Mouse (Mus musculus): ENCODE data around the gene Fam155a. TPM values are rescaled to one million over a fixed set of nuclear protein-coding genes. Genes with fewer than 3 reads are reported as not detected.

The Fam155a gene
- polyA plus RNA-seq, 2 experiments = 0.04 to 0.10 TPM

GRCm38 (mm10) chr8:9174865-9175565 is 595.9 kb downstream of the Fam155a start:
- ATAC-seq (ENCODE audit: insufficient read depth) (no peak), DNase-seq (ENCODE audit: low read depth in 3 of 3, low spot score in 3 of 3) (peak in 1 of 3 experiments; percentile 13)
- TF ChIP-seq CTCF (IDR thresholded peaks at IDR 0.05; ENCODE audit: low read depth) = peak; percentile 53
- TF ChIP-seq EP300 (IDR thresholded peaks at IDR 0.05; ENCODE audit: low read depth) = no peak
- Histone ChIP-seq H3K4me2 (ENCODE audit: low read depth) (no peak overlapping the region), H3K4me3 (ENCODE audit: insufficient read depth in 1 of 2, low read depth in 2 of 2, low read length in 2 of 2) (no peak overlapping the region), H3K36me3 (replicated peaks; ENCODE audit: control insufficient read depth, insufficient read depth, low read depth) (no peaks in the 10 kb centered on the region), H3K9me3 (ENCODE audit: control insufficient read depth, low read length) (no peaks in the 10 kb centered on the region), H3K27ac (no peak overlapping the region), H3K27me3 (ENCODE audit: control insufficient read depth, insufficient read depth, low read length) (no peaks in the 10 kb centered on the region), H3K9ac (replicated peaks) (no peak overlapping the region), H3K4me1 (replicated peaks; ENCODE audit: control insufficient read depth in 2 of 2, insufficient read depth in 2 of 2, low read length in 1 of 2) (no peaks in the 10 kb centered on the region)
- WGBS (ENCODE audit: insufficient replicate concordance) = 24% methylated on average over 9 of the region's 9 CpGs

DNA sequence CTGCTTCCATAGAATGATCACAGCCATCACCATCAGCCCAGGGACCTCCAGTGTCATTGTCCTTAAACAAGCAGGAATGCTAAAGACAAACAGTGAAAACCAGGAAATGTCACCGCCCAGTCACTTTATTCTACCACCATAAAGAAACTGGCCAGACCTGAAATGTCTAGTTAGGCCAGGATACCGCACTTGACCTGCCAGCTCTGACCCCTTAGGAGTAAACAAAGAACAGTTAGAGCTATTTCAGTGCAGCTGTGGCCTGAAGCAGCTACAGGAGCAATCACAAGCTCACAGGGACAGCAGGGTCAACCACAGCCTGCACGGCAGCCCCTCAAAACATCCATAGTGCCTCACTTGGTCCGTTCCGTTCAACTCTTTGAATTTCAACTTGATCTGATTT is 599.1 kb downstream of the Fam155a start:
- TF ChIP-seq CTCF (IDR thresholded peaks at IDR 0.05; ENCODE audit: low read depth) = no peak
- TF ChIP-seq EP300 (IDR thresholded peaks at IDR 0.05; ENCODE audit: low read depth) = no peak
- H3K4me3 ChIP-seq (ENCODE audit: insufficient read depth in 1 of 2, low read depth in 2 of 2, low read length in 2 of 2) = no peak overlapping the region
- H3K9me3 ChIP-seq (ENCODE audit: control insufficient read depth, low read length) = no peaks in the 10 kb centered on the region
- H3K27me3 ChIP-seq (ENCODE audit: control insufficient read depth, insufficient read depth, low read length) = no peaks in the 10 kb centered on the region
- no peaks in the 10 kb centered on the region for H3K36me3 ChIP-seq (replicated peaks; ENCODE audit: control insufficient read depth, insufficient read depth, low read depth)
- DNase-seq (ENCODE audit: low read depth in 3 of 3, low spot score in 3 of 3) (no peak), ATAC-seq (ENCODE audit: insufficient read depth) (no peak)
- H3K4me1 ChIP-seq (replicated peaks; ENCODE audit: control insufficient read depth in 2 of 2, insufficient read depth in 2 of 2, low read length in 1 of 2) = no peaks in the 10 kb centered on the region
- WGBS (ENCODE audit: insufficient replicate concordance) = 57% methylated on average over 5 of the region's 5 CpGs
- H3K9ac ChIP-seq (replicated peaks) = no peak overlapping the region
- no peak overlapping the region for H3K4me2 ChIP-seq (ENCODE audit: low read depth)
- no peak overlapping the region for H3K27ac ChIP-seq

- no peak for ATAC-seq (ENCODE audit: insufficient read depth)
- 57% methylated on average over 10 of the region's 10 CpGs for WGBS (ENCODE audit: insufficient replicate concordance)
- H3K4me2 ChIP-seq (ENCODE audit: low read depth) = no peak overlapping the region
- H3K36me3 ChIP-seq (replicated peaks; ENCODE audit: control insufficient read depth, insufficient read depth, low read depth) = no peaks in the 10 kb centered on the region
- TF ChIP-seq CTCF (IDR thresholded peaks at IDR 0.05; ENCODE audit: low read depth) (no peak), EP300 (IDR thresholded peaks at IDR 0.05; ENCODE audit: low read depth) (no peak)
- no peak overlapping the region for H3K4me3 ChIP-seq (ENCODE audit: insufficient read depth in 1 of 2, low read depth in 2 of 2, low read length in 2 of 2)
- H3K4me1 ChIP-seq (replicated peaks; ENCODE audit: control insufficient read depth in 2 of 2, insufficient read depth in 2 of 2, low read length in 1 of 2) = no peaks in the 10 kb centered on the region
- DNase-seq (ENCODE audit: low read depth in 3 of 3, low spot score in 3 of 3) = no peak
- H3K27me3 ChIP-seq (ENCODE audit: control insufficient read depth, insufficient read depth, low read length) = no peaks in the 10 kb centered on the region
- H3K9me3 ChIP-seq (ENCODE audit: control insufficient read depth, low read length) = no peaks in the 10 kb centered on the region
- no peak overlapping the region for H3K27ac ChIP-seq
- no peak overlapping the region for H3K9ac ChIP-seq (replicated peaks)
Measured at GRCm38 (mm10) chr8:9167995-9168394, 603.0 kb downstream of the Fam155a start.

DNA sequence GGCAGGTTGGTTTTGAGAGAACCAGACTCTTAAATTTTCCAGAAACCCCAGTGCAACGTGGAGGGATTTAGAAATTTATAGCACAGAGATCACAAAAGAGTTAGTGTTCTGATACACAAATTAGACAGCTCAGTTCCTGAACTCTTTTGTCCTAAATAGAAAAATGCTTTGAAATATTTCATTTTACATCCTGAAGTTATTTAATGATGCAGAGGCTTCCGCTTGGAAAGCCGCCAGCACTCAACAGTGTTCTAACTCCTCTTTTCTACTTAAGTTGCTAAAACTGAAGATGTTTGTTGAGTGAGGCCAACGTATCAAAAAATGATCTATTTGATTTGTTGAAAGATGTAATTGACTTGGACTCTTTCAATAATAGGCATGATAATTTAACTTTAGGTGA is 609.4 kb downstream of the Fam155a start:
- peaks cover 0 to 6% of the 10 kb centered on the region in 2 experiments; a peak in 2 of 4 replicates for H3K4me1 ChIP-seq (replicated peaks; ENCODE audit: control insufficient read depth in 2 of 2, insufficient read depth in 2 of 2, low read length in 1 of 2)
- H3K9me3 ChIP-seq (ENCODE audit: control insufficient read depth, low read length) = no peaks in the 10 kb centered on the region
- ATAC-seq (ENCODE audit: insufficient read depth) (no peak), DNase-seq (ENCODE audit: low read depth in 3 of 3, low spot score in 3 of 3) (no peak)
- no peaks in the 10 kb centered on the region for H3K27me3 ChIP-seq (ENCODE audit: control insufficient read depth, insufficient read depth, low read length)
- no peak overlapping the region for H3K27ac ChIP-seq
- WGBS (ENCODE audit: insufficient replicate concordance) = 64% methylated on average over 4 of the region's 4 CpGs
- H3K4me3 ChIP-seq (ENCODE audit: insufficient read depth in 1 of 2, low read depth in 2 of 2, low read length in 2 of 2) = no peak overlapping the region
- H3K4me2 ChIP-seq (ENCODE audit: low read depth) = no peak overlapping the region
- H3K36me3 ChIP-seq (replicated peaks; ENCODE audit: control insufficient read depth, insufficient read depth, low read depth) = no peaks in the 10 kb centered on the region
- TF ChIP-seq CTCF (IDR thresholded peaks at IDR 0.05; ENCODE audit: low read depth) (no peak), EP300 (IDR thresholded peaks at IDR 0.05; ENCODE audit: low read depth) (no peak)
- no peak overlapping the region for H3K9ac ChIP-seq (replicated peaks)

DNA sequence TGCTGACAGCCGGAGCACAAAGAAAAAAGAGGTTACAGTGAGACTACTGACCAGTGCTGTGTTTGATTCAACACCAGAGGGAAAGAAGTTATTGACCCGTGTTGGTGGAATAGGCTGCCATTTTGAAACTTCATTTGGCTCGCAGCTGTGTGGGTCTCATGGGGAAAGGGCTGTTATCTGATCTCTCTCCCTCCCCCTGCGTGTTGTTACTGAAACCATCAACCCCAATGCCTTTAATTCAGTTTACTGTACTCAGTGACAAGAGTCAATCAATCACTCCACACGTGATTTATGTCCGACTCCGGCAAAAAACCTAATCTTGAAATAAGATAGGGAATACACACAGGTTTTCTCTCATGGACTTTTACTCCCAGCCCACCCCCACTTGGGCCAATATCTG is 611.6 kb downstream of the Fam155a start:
- TF ChIP-seq EP300 (IDR thresholded peaks at IDR 0.05; ENCODE audit: low read depth) (no peak), CTCF (IDR thresholded peaks at IDR 0.05; ENCODE audit: low read depth) (no peak)

More for the DNA sequence above, 611.6 kb downstream of the Fam155a start:
- no peak overlapping the region for H3K27ac ChIP-seq
- peaks cover 0 to 6% of the 10 kb centered on the region in 2 experiments; a peak in 2 of 4 replicates for H3K4me1 ChIP-seq (replicated peaks; ENCODE audit: control insufficient read depth in 2 of 2, insufficient read depth in 2 of 2, low read length in 1 of 2)
- no peak overlapping the region for H3K4me3 ChIP-seq (ENCODE audit: insufficient read depth in 1 of 2, low read depth in 2 of 2, low read length in 2 of 2)
- H3K36me3 ChIP-seq (replicated peaks; ENCODE audit: control insufficient read depth, insufficient read depth, low read depth) = no peaks in the 10 kb centered on the region
- H3K9me3 ChIP-seq (ENCODE audit: control insufficient read depth, low read length) = no peaks in the 10 kb centered on the region
- no peak overlapping the region for H3K9ac ChIP-seq (replicated peaks)
- no peak overlapping the region for H3K4me2 ChIP-seq (ENCODE audit: low read depth)
- ATAC-seq (ENCODE audit: insufficient read depth) (no peak), DNase-seq (ENCODE audit: low read depth in 3 of 3, low spot score in 3 of 3) (no peak)
- H3K27me3 ChIP-seq (ENCODE audit: control insufficient read depth, insufficient read depth, low read length) = no peaks in the 10 kb centered on the region
- WGBS (ENCODE audit: insufficient replicate concordance) = 62% methylated on average over 7 of the region's 7 CpGs
